Mouse (Mus musculus) olfactory bulb, adult 2 months (tissue): ENCODE results near the gene Pfkfb2.

Experiments
- CTCF ChIP-seq: fragments of 200-500 bp; IDR thresholded peaks from 2 replicates; pipeline ENCODE4 v1.5.1; 2012; ENCODE audit warnings: low read depth, mild to moderate bottlenecking, low read length, moderate library complexity; ENCODE audit not compliant: insufficient read depth
- POLR2A ChIP-seq: fragments of 200-500 bp; IDR thresholded peaks from 2 replicates; pipeline ENCODE4 v1.6.1; 2012; ENCODE audit warnings: mild to moderate bottlenecking, low read depth, low read length, moderate library complexity; ENCODE audit not compliant: insufficient read depth

- TF ChIP-seq CTCF (no peak), POLR2A (no peak)
Measured at GRCm38 (mm10) chr1:130733671-130734070, 4.6 kb upstream of the Pfkfb2 start.
